Mouse (Mus musculus): Measurements from ENCODE around the gene Abcb7.

DNA sequence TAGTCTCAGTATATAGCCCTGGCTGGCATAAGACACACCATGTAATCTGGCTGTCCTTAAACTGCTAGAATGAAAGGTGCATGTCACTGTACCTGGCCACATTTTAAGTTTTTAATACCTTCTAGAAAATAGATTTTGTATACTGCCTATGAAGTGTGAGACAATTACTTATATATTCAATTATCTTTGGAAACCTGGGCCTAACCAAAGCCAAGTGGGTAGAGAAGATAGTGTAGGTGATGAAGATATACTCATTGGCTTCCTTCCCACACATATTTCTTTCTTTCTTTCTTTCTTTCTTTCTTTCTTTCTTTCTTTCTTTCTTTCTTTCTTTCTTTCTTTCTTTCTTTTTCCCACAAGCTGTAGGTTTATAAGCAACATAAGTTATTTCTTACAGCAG, 121.9 kb downstream of the Abcb7 start:
- TF ChIP-seq POLR2A (IDR thresholded peaks at IDR 0.05; ENCODE audit: borderline replicate concordance, extremely low read depth, insufficient read depth, insufficient read length, poor library complexity, severe bottlenecking) (no peak), CTCF (IDR thresholded peaks at IDR 0.05; ENCODE audit: borderline replicate concordance, extremely low read depth, insufficient read depth, insufficient read length) (no peak)
